Mouse (Mus musculus): ENCODE measurements around the gene Gm10324. TPM values are rescaled to one million over a fixed set of nuclear protein-coding genes. Genes with fewer than 3 reads are reported as not detected.

Gene Gm10324
- not detected in 2 replicates for polyA plus RNA-seq (2012; rRNA removed)

GRCm38 (mm10) chr13:66119247-66119646 lies at the start of gene Gm10324:
Gm10324 (plus strand) TSS chr13:66119547.

Other genes starting within 250 kb of the Gm10324 start
- not detected in 2 replicates for gene Gm10772, start 108.0 kb downstream of the Gm10324 start, polyA plus RNA-seq (2012; rRNA removed)